Mouse (Mus musculus) erythroblast, embryonic 14.5 days (primary cell): Measurements from ENCODE around the gene Elf2. TPM values are rescaled to one million over a fixed set of nuclear protein-coding genes. Genes with fewer than 3 reads are reported as not detected.
"Not testable (repeated sequence)": the region's sequence is repeated elsewhere in the genome, so short reads cannot be mapped to it uniquely, and the experiment has no call there.

Source experiments
- H3K27me3 ChIP-seq: 2 replicates; pipeline ENCODE4 v1.6.1; 2012; ENCODE audit warnings: inconsistent platforms; ENCODE audit not compliant: control insufficient read depth
- H3K36me3 ChIP-seq: 2 replicates; pipeline ENCODE4 v1.6.1; 2012; ENCODE audit warnings: mild to moderate bottlenecking, inconsistent platforms; ENCODE audit not compliant: control insufficient read depth
- H3K4me1 ChIP-seq: 2 replicates; pipeline ENCODE4 v1.6.1; 2012; ENCODE audit warnings: inconsistent platforms; ENCODE audit not compliant: control insufficient read depth
- H3K4me3 ChIP-seq: replicated peaks from 2 replicates; pipeline ENCODE3; 2012; ENCODE audit warnings: moderate library complexity, mild to moderate bottlenecking, inconsistent platforms
- H3K9me3 ChIP-seq: 2 replicates; pipeline ENCODE4 v1.6.1; 2012; ENCODE audit warnings: low read length, inconsistent platforms, mixed read lengths; ENCODE audit not compliant: control insufficient read depth
- GATA1 ChIP-seq: IDR thresholded peaks from 2 replicates; pipeline ENCODE4 v1.6.1; 2012; ENCODE audit warnings: low read length, inconsistent platforms, mixed read lengths
- TAL1 ChIP-seq: IDR thresholded peaks from 3 replicates; pipeline ENCODE4 v1.6.1; 2012; ENCODE audit warnings: low read length, inconsistent platforms, mixed read lengths
- polyA plus RNA-seq: library from polyadenylated mRNA; stranded (reverse); fragments of >175 nt; gene quantifications from 2 replicates; pipeline ENCODE4 v1.2.3, GENCODE M21; 2012

Gene Elf2
- polyA plus RNA-seq, 1 experiment: 1.4 TPM

- H3K36me3 ChIP-seq: peaks cover 76% of the 10 kb centered on the region
- no peak for TF ChIP-seq TAL1
- no peak for TF ChIP-seq GATA1
- H3K4me3 ChIP-seq: no peak overlapping the region
- peaks cover 21% of the 10 kb centered on the region for H3K9me3 ChIP-seq
- no peaks in the 10 kb centered on the region for H3K27me3 ChIP-seq
- peaks cover 22% of the 10 kb centered on the region for H3K4me1 ChIP-seq
Measured at GRCm38 (mm10) chr3:51326664-51327428, 13.6 kb downstream of the Elf2 start.

- Histone ChIP-seq H3K27me3 (no peaks in the 10 kb centered on the region), H3K36me3 (peaks cover 84% of the 10 kb centered on the region), H3K4me1 (peaks cover 19% of the 10 kb centered on the region), H3K9me3 (peaks cover 21% of the 10 kb centered on the region), H3K4me3 (no peak overlapping the region)
- TF ChIP-seq GATA1 (no peak), TAL1 (no peak)
Measured at GRCm38 (mm10) chr3:51325475-51325874, 15.0 kb downstream of the Elf2 start.

- TF ChIP-seq GATA1 (no peak), TAL1 (no peak)
- Histone ChIP-seq H3K9me3 (peaks cover 21% of the 10 kb centered on the region), H3K4me3 (no peak overlapping the region), H3K4me1 (peaks cover 7% of the 10 kb centered on the region), H3K27me3 (no peaks in the 10 kb centered on the region), H3K36me3 (peaks cover 95% of the 10 kb centered on the region)
Measured at GRCm38 (mm10) chr3:51323006-51323405, 17.5 kb downstream of the Elf2 start.

DNA sequence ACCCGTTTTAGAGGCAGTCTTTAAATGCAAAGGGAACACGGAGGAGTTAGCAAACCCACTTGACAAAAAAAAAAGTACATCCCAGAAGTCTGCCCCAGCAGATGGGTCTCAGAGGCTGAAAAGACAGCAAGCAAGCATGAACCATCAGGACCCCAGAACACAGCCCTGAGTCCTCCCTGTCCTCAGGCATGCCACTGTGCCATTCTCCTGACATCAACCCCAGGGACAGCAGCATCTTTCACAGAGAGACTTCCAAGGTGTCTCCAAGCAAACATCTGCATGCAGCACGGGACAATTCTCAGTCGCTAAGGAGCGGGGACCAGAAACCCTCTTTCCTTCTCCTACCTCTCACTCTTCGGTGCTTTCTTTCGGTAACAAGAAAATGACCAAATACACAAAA, 18.1 kb downstream of the Elf2 start:
- Histone ChIP-seq H3K4me1 (peaks cover 4% of the 10 kb centered on the region), H3K4me3 (no peak overlapping the region), H3K9me3 (peaks cover 20% of the 10 kb centered on the region), H3K27me3 (no peaks in the 10 kb centered on the region), H3K36me3 (peaks cover 98% of the 10 kb centered on the region)
- TF ChIP-seq TAL1 (no peak), GATA1 (no peak)

DNA sequence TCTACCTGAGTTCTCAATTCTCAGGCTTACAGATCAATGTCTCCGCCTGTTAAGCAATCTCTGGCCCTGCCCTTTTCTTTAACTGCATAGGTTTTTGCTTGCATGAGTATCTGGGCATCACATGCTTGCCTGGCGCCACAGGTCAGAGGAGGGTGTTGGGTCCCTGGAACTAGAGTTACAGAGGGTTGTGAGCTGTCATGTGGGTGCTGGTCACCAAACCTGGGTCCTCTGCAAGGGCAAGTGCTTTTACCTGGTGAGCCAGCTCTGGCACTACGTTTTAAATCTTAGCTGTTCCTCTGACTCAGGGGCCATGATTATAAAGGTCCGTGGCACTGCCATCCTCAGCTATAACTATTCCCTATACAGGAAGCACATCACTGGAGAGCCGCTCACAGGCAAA, 19.3 kb downstream of the Elf2 start:
- H3K4me1 ChIP-seq: peaks cover 3% of the 10 kb centered on the region
- H3K27me3 ChIP-seq: no peaks in the 10 kb centered on the region
- peaks cover 98% of the 10 kb centered on the region for H3K36me3 ChIP-seq
- no peak for TF ChIP-seq TAL1
- TF ChIP-seq GATA1: no peak
- no peak overlapping the region for H3K4me3 ChIP-seq
- peaks cover 8% of the 10 kb centered on the region for H3K9me3 ChIP-seq

GRCm38 (mm10) chr3:51318053-51318452, 22.4 kb downstream of the Elf2 start:
- peaks cover 97% of the 10 kb centered on the region for H3K36me3 ChIP-seq
- H3K4me1 ChIP-seq, H3K9me3 ChIP-seq, H3K4me3 ChIP-seq, H3K27me3 ChIP-seq: not testable (repeated sequence)

- peaks cover 97% of the 10 kb centered on the region for H3K36me3 ChIP-seq
- no peaks in the 10 kb centered on the region for H3K9me3 ChIP-seq
- no peak overlapping the region for H3K4me3 ChIP-seq
- H3K4me1 ChIP-seq: peaks cover 6% of the 10 kb centered on the region
- no peaks in the 10 kb centered on the region for H3K27me3 ChIP-seq
- TF ChIP-seq GATA1 (no peak), TAL1 (no peak)
Measured at GRCm38 (mm10) chr3:51316876-51317275, 23.6 kb downstream of the Elf2 start.

- no peak for TF ChIP-seq TAL1
- no peak for TF ChIP-seq GATA1
- no peaks in the 10 kb centered on the region for H3K9me3 ChIP-seq
- H3K4me3 ChIP-seq: no peak overlapping the region
- peaks cover 12% of the 10 kb centered on the region for H3K4me1 ChIP-seq
- H3K36me3 ChIP-seq: peaks cover 97% of the 10 kb centered on the region
- no peaks in the 10 kb centered on the region for H3K27me3 ChIP-seq
Measured at GRCm38 (mm10) chr3:51311638-51312037, 28.8 kb downstream of the Elf2 start.

- H3K9me3 ChIP-seq: no peaks in the 10 kb centered on the region
- H3K36me3 ChIP-seq: peaks cover 99% of the 10 kb centered on the region
- TF ChIP-seq GATA1 (no peak), TAL1 (no peak)
- H3K4me1 ChIP-seq: peaks cover 12% of the 10 kb centered on the region
- H3K4me3 ChIP-seq: no peak overlapping the region
- no peaks in the 10 kb centered on the region for H3K27me3 ChIP-seq
Measured at GRCm38 (mm10) chr3:51310098-51310497, 30.4 kb downstream of the Elf2 start.

DNA sequence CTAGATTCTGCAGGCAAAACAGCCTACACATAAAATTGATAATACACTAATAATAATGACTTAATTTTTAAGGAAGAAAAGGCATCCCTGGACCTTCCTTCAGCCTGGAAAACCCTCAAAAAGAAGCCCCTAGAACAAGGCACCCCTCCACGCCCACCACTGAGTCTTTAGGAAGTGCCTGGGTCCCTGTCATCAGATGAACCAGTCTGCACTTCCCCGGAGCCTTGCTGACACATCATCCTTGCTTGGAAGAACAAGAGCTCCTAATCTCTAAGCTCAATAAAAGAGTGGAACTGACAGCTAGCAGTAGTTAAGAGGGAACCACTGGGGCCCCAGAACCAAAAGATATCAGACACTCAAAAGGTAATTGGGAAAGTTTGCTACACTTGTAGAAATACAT, 33.8 kb downstream of the Elf2 start:
- no peaks in the 10 kb centered on the region for H3K27me3 ChIP-seq
- H3K9me3 ChIP-seq: peaks cover 6% of the 10 kb centered on the region
- peaks cover 7% of the 10 kb centered on the region for H3K4me1 ChIP-seq
- no peak for TF ChIP-seq TAL1
- no peak overlapping the region for H3K4me3 ChIP-seq
- peaks cover 96% of the 10 kb centered on the region for H3K36me3 ChIP-seq
